In genomic region chr13:91246472-91246871, GRCm38 (mm10) we compare ENCODE assay signal across 20 mouse cellular contexts.
"Had no signal": no experiment of that assay in that cellular context is flagged by ENCODE, and none has a peak within 500 bp of the region (broad histone marks: within the 10 kb centered on the region; RNA-seq: fewer than 3 reads in every experiment).

No protein-coding gene starts in this region.

- H3K9ac ChIP-seq: liver, postnatal 0 days; lung, embryonic 15.5 days; midbrain, embryonic 13.5 days; midbrain, embryonic 15.5 days; neural tube, embryonic 13.5 days had no signal

- H3K27ac ChIP-seq: lung, embryonic 15.5 days; macrophage; midbrain, embryonic 13.5 days; midbrain, embryonic 15.5 days; neural tube, embryonic 13.5 days had no signal

- H3K36me3 ChIP-seq: lung, embryonic 15.5 days; midbrain, embryonic 13.5 days; midbrain, embryonic 15.5 days; neural tube, embryonic 13.5 days had no signal

- H3K4me2 ChIP-seq: lung, embryonic 15.5 days; midbrain, embryonic 11.5 days; midbrain, embryonic 13.5 days; midbrain, embryonic 15.5 days; neural tube, embryonic 13.5 days had no signal

- DNase-seq: liver, postnatal 0 days; lung, adult 2 months; lung, postnatal 14 days; lung, postnatal 36 days; retina, postnatal 1 day; right cerebral cortex, adult 18-20 months; right cerebral cortex, postnatal 25 days; right cerebral cortex, postnatal 4 days; spleen, adult 18-20 months; thymus, adult 18-20 months; thymus, postnatal 14 days; thymus, postnatal 36 days had no signal

- H3K9me3 ChIP-seq: lung, embryonic 15.5 days; megakaryocyte, embryonic 14.5 days; midbrain, embryonic 13.5 days; midbrain, embryonic 15.5 days; neural tube, embryonic 13.5 days had no signal

- H3K27me3 ChIP-seq: lung, embryonic 15.5 days; megakaryocyte, embryonic 14.5 days; midbrain, embryonic 13.5 days; midbrain, embryonic 15.5 days; neural tube, embryonic 13.5 days had no signal

- ATAC-seq: liver, postnatal 0 days; lung, postnatal 0 days; midbrain, embryonic 13.5 days; midbrain, embryonic 15.5 days had no signal

- H3K4me3 ChIP-seq: lung, embryonic 15.5 days; megakaryocyte, embryonic 14.5 days; midbrain, embryonic 13.5 days; midbrain, embryonic 15.5 days; neural tube, embryonic 13.5 days had no signal

- H3K4me1 ChIP-seq: lung, embryonic 15.5 days; megakaryocyte, embryonic 14.5 days; midbrain, embryonic 13.5 days; midbrain, embryonic 15.5 days; neural tube, embryonic 13.5 days had no signal
